Mouse (Mus musculus): ENCODE results near the gene Myo16. TPM values are rescaled to one million over a fixed set of nuclear protein-coding genes. Genes with fewer than 3 reads are reported as not detected.

Myo16 gene
- polyA plus RNA-seq, 2 experiments, result 0.01 to 0.03 TPM

DNA sequence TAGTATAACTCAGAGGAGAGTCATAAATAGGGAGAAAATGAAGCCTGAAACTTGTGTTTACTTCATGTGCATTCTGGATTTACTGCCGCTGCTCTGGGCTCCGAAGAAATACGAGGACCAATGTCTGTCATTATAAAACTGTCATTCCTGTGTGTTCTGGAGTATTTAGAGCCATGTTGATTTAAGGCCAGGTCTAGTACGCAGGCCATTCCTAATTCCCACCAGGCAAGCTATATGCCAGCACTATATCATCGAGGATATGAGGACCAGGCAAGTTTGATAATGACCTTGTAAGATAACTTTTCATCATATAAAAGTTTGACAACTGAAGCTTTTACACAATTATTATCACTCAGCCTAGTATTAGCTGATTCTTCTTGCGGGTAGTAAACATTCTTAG is 153.6 kb downstream of the Myo16 start:
- WGBS (ENCODE audit: insufficient replicate concordance), result 59% methylated on average over 6 of the region's 6 CpGs
- no peak for ATAC-seq (ENCODE audit: insufficient read depth)

GRCm38 (mm10) chr8:10307770-10308476 is 154.2 kb downstream of the Myo16 start:
- no peak overlapping the region for H3K27ac ChIP-seq
- no peak overlapping the region for H3K9ac ChIP-seq (replicated peaks)
- TF ChIP-seq CTCF (IDR thresholded peaks at IDR 0.05; ENCODE audit: low read depth) (no peak), EP300 (IDR thresholded peaks at IDR 0.05; ENCODE audit: low read depth) (no peak)
- no peaks in the 10 kb centered on the region for H3K9me3 ChIP-seq (ENCODE audit: control insufficient read depth, low read length)
- DNase-seq (ENCODE audit: low read depth in 3 of 3, low spot score in 3 of 3) (no peak), ATAC-seq (ENCODE audit: insufficient read depth) (no peak)
- H3K27me3 ChIP-seq (ENCODE audit: control insufficient read depth, insufficient read depth, low read length), result no peaks in the 10 kb centered on the region
- 50% methylated on average over 12 of the region's 12 CpGs for WGBS (ENCODE audit: insufficient replicate concordance)
- H3K4me1 ChIP-seq (replicated peaks; ENCODE audit: control insufficient read depth in 2 of 2, insufficient read depth in 2 of 2, low read length in 1 of 2), result no peaks in the 10 kb centered on the region
- H3K36me3 ChIP-seq (replicated peaks; ENCODE audit: control insufficient read depth, insufficient read depth, low read depth), result no peaks in the 10 kb centered on the region
- no peak overlapping the region for H3K4me3 ChIP-seq (ENCODE audit: insufficient read depth in 1 of 2, low read depth in 2 of 2, low read length in 2 of 2)
- H3K4me2 ChIP-seq (ENCODE audit: low read depth), result no peak overlapping the region

More for the DNA sequence above, 153.6 kb downstream of the Myo16 start:
- Histone ChIP-seq H3K4me2 (ENCODE audit: low read depth) (no peak overlapping the region), H3K27ac (no peak overlapping the region), H3K9me3 (ENCODE audit: control insufficient read depth, low read length) (no peaks in the 10 kb centered on the region), H3K36me3 (replicated peaks; ENCODE audit: control insufficient read depth, insufficient read depth, low read depth) (no peaks in the 10 kb centered on the region), H3K4me1 (replicated peaks; ENCODE audit: control insufficient read depth in 2 of 2, insufficient read depth in 2 of 2, low read length in 1 of 2) (no peaks in the 10 kb centered on the region), H3K4me3 (ENCODE audit: insufficient read depth in 1 of 2, low read depth in 2 of 2, low read length in 2 of 2) (no peak overlapping the region), H3K27me3 (ENCODE audit: control insufficient read depth, insufficient read depth, low read length) (no peaks in the 10 kb centered on the region), H3K9ac (replicated peaks) (no peak overlapping the region)
- TF ChIP-seq EP300 (IDR thresholded peaks at IDR 0.05; ENCODE audit: low read depth) (no peak), CTCF (IDR thresholded peaks at IDR 0.05; ENCODE audit: low read depth) (no peak)
- DNase-seq (ENCODE audit: low read depth in 3 of 3, low spot score in 3 of 3), result no peak

DNA sequence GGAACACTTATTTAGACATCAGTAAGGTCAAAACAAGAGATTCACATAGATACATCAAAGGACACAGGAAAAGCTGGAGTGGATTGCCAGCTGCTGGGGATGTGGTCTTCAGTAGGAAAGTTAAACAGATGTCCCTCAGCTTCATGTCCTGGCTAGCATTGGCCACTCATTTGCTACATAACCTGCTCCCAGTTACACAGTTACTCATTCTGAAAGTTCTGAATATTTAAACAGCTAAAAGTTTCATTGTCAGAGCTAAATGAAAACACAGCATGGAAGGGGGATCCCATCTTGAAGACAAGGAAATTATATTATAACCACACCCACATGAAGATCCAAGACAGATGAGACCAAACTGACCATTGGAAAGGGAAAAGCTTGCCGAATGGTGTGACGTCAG is 156.8 kb downstream of the Myo16 start:
- H3K27me3 ChIP-seq (ENCODE audit: control insufficient read depth, insufficient read depth, low read length), result no peaks in the 10 kb centered on the region
- no peak for DNase-seq (ENCODE audit: low read depth in 3 of 3, low spot score in 3 of 3)
- no peak overlapping the region for H3K9ac ChIP-seq (replicated peaks)
- TF ChIP-seq EP300 (IDR thresholded peaks at IDR 0.05; ENCODE audit: low read depth), result no peak
- TF ChIP-seq CTCF (IDR thresholded peaks at IDR 0.05; ENCODE audit: low read depth), result no peak
- ATAC-seq (ENCODE audit: insufficient read depth), result no peak
- H3K4me3 ChIP-seq (ENCODE audit: insufficient read depth in 1 of 2, low read depth in 2 of 2, low read length in 2 of 2), result no peak overlapping the region
- WGBS (ENCODE audit: insufficient replicate concordance), result 69% methylated on average over 2 of the region's 2 CpGs
- no peaks in the 10 kb centered on the region for H3K4me1 ChIP-seq (replicated peaks; ENCODE audit: control insufficient read depth in 2 of 2, insufficient read depth in 2 of 2, low read length in 1 of 2)
- H3K27ac ChIP-seq, result no peak overlapping the region
- H3K36me3 ChIP-seq (replicated peaks; ENCODE audit: control insufficient read depth, insufficient read depth, low read depth), result no peaks in the 10 kb centered on the region
- no peaks in the 10 kb centered on the region for H3K9me3 ChIP-seq (ENCODE audit: control insufficient read depth, low read length)
- H3K4me2 ChIP-seq (ENCODE audit: low read depth), result no peak overlapping the region

- Histone ChIP-seq H3K9me3 (ENCODE audit: control insufficient read depth, low read length) (no peaks in the 10 kb centered on the region), H3K27ac (no peak overlapping the region), H3K4me2 (ENCODE audit: low read depth) (no peak overlapping the region), H3K27me3 (ENCODE audit: control insufficient read depth, insufficient read depth, low read length) (no peaks in the 10 kb centered on the region), H3K4me1 (replicated peaks; ENCODE audit: control insufficient read depth in 2 of 2, insufficient read depth in 2 of 2, low read length in 1 of 2) (no peaks in the 10 kb centered on the region), H3K36me3 (replicated peaks; ENCODE audit: control insufficient read depth, insufficient read depth, low read depth) (no peaks in the 10 kb centered on the region), H3K9ac (replicated peaks) (no peak overlapping the region), H3K4me3 (ENCODE audit: insufficient read depth in 1 of 2, low read depth in 2 of 2, low read length in 2 of 2) (no peak overlapping the region)
- TF ChIP-seq CTCF (IDR thresholded peaks at IDR 0.05; ENCODE audit: low read depth) (no peak), EP300 (IDR thresholded peaks at IDR 0.05; ENCODE audit: low read depth) (no peak)
- DNase-seq (ENCODE audit: low read depth in 3 of 3, low spot score in 3 of 3) (no peak), ATAC-seq (ENCODE audit: insufficient read depth) (no peak)
- WGBS (ENCODE audit: insufficient replicate concordance), result 62% methylated on average over 10 of the region's 10 CpGs
These were observed 158.6 kb downstream of the Myo16 start for GRCm38 (mm10) chr8:10312316-10312715.

DNA sequence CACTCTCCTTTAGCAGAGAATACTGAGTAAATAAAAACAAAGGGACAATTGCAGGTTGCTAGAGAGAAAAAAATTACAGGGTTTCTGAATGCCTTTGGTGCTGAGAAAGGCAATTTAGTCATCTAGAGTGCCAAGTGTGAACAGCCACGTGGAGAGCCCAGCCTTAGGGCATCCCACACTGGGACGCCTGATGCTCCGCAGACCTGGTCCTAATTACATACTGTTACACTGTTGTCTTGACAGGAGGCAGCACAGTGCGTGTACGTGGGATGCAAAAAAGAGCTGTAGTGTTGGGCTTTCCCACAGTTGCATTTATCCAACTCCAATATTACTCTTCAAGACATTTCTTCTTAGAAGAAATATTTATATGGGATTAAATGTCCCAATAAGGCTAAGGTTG is 162.5 kb downstream of the Myo16 start:
- no peaks in the 10 kb centered on the region for H3K36me3 ChIP-seq (replicated peaks; ENCODE audit: control insufficient read depth, insufficient read depth, low read depth)
- DNase-seq (ENCODE audit: low read depth in 3 of 3, low spot score in 3 of 3), result no peak
- no peak for TF ChIP-seq CTCF (IDR thresholded peaks at IDR 0.05; ENCODE audit: low read depth)
- no peak for TF ChIP-seq EP300 (IDR thresholded peaks at IDR 0.05; ENCODE audit: low read depth)
- H3K4me1 ChIP-seq (replicated peaks; ENCODE audit: control insufficient read depth in 2 of 2, insufficient read depth in 2 of 2, low read length in 1 of 2), result no peaks in the 10 kb centered on the region
- no peak for ATAC-seq (ENCODE audit: insufficient read depth)
- 67% methylated on average over 5 of the region's 5 CpGs for WGBS (ENCODE audit: insufficient replicate concordance)
- H3K4me2 ChIP-seq (ENCODE audit: low read depth), result no peak overlapping the region
- H3K27me3 ChIP-seq (ENCODE audit: control insufficient read depth, insufficient read depth, low read length), result no peaks in the 10 kb centered on the region
- H3K27ac ChIP-seq, result no peak overlapping the region
- no peak overlapping the region for H3K4me3 ChIP-seq (ENCODE audit: insufficient read depth in 1 of 2, low read depth in 2 of 2, low read length in 2 of 2)
- no peaks in the 10 kb centered on the region for H3K9me3 ChIP-seq (ENCODE audit: control insufficient read depth, low read length)
- H3K9ac ChIP-seq (replicated peaks), result no peak overlapping the region
